Mouse (Mus musculus) hindbrain, embryonic 12.5 days (tissue): ENCODE measurements around the gene Cdk5rap3. TPM values are rescaled to one million over a fixed set of nuclear protein-coding genes. Genes with fewer than 3 reads are reported as not detected.

ENCODE experiments used
- ATAC-seq: fragments of 200-750 bp; cut with Nextera tagmentation; 2 replicates; pipeline ENCODE4 v1.8.0; 2017; ENCODE audit warnings: moderate TSS enrichment; ENCODE audit not compliant: low FRiP score
- H3K27ac ChIP-seq: fragments of 300-500 bp; sonication (generic); 2 replicates; pipeline ENCODE4 v1.5.1; 2016; ENCODE audit warnings: mild to moderate bottlenecking
- H3K27me3 ChIP-seq: fragments of 300-500 bp; sonication (generic); 2 replicates; pipeline ENCODE4 v1.6.1; 2016; ENCODE audit warnings: mild to moderate bottlenecking
- H3K36me3 ChIP-seq: fragments of 300-500 bp; sonication (generic); 2 replicates; pipeline ENCODE4 v1.6.1; 2016; ENCODE audit warnings: mild to moderate bottlenecking
- H3K4me1 ChIP-seq: fragments of 300-500 bp; sonication (generic); 2 replicates; pipeline ENCODE4 v1.6.1; 2016
- H3K4me2 ChIP-seq: fragments of 300-500 bp; sonication (generic); replicated peaks from 2 replicates; pipeline ENCODE4 v1.6.1; 2016; ENCODE audit warnings: mild to moderate bottlenecking
- H3K4me3 ChIP-seq: fragments of 300-500 bp; sonication (generic); 2 replicates; pipeline ENCODE4 v1.5.1; 2016; ENCODE audit warnings: mild to moderate bottlenecking
- H3K9ac ChIP-seq: fragments of 300-500 bp; sonication (generic); 2 replicates; pipeline ENCODE4 v1.6.1; 2016; ENCODE audit warnings: mild to moderate bottlenecking, moderate library complexity
- H3K9me3 ChIP-seq: fragments of 300-500 bp; sonication (generic); replicated peaks from 2 replicates; pipeline ENCODE4 v1.6.1; 2016; ENCODE audit warnings: mild to moderate bottlenecking
- WGBS: fragments of 180-500 bp; shearing (Covaris S2); methylation state at CpG from one replicate; pipeline ENCODE4 v1.1.7; 2016; 5-methylcytosine and 5-hydroxymethylcytosine counted together
- polyA plus RNA-seq: library from polyadenylated mRNA; unstranded; fragments of >200 nt; fragmentation: Nextera tagmentation; extraction: Ambion mirVana; gene quantifications from 2 replicates; pipeline ENCODE4 v1.2.1, GENCODE M21; 2016

Cdk5rap3 gene
- polyA plus RNA-seq, 1 experiment from 2014 or later: 98.9 TPM

- no peak overlapping the region for H3K4me3 ChIP-seq
- 22% methylated on average over 15 of the region's 15 CpGs for WGBS
- H3K9me3 ChIP-seq: no peaks in the 10 kb centered on the region
- no peaks in the 10 kb centered on the region for H3K27me3 ChIP-seq
- peaks cover 24% of the 10 kb centered on the region for H3K36me3 ChIP-seq
- peak overlapping the region; percentile 93 for H3K27ac ChIP-seq
- peak; percentile 59; the same call in 1 of the 2 replicates for ATAC-seq
- 0 out of 2 replicates have a peak overlapping the region, but pooled peaks have one; percentile 19 for H3K4me2 ChIP-seq
- peak overlapping the region; percentile 47; the same call in 1 of the 2 replicates for H3K9ac ChIP-seq
- peaks cover 78% of the 10 kb centered on the region for H3K4me1 ChIP-seq
These were observed 9.7 kb downstream of the Cdk5rap3 start for GRCm38 (mm10) chr11:96906431-96907161.

- no peaks in the 10 kb centered on the region for H3K27me3 ChIP-seq
- no peak overlapping the region for H3K9ac ChIP-seq
- H3K9me3 ChIP-seq: no peaks in the 10 kb centered on the region
- no peak overlapping the region for H3K4me3 ChIP-seq
- peak overlapping the region; percentile 94 for H3K27ac ChIP-seq
- H3K4me1 ChIP-seq: peaks cover 89% of the 10 kb centered on the region
- 4% methylated on average over 16 of the region's 16 CpGs for WGBS
- H3K36me3 ChIP-seq: peaks cover 6% of the 10 kb centered on the region; the same call in 1 of the 2 replicates
- peak overlapping the region; percentile 17; the same call in 1 of the 2 replicates for H3K4me2 ChIP-seq
- peak; percentile 71 for ATAC-seq
These were observed 13.4 kb downstream of the Cdk5rap3 start for GRCm38 (mm10) chr11:96902639-96903635.

- Histone ChIP-seq H3K27me3 (no peaks in the 10 kb centered on the region), H3K9me3 (no peaks in the 10 kb centered on the region), H3K4me3 (no peak overlapping the region), H3K36me3 (no peaks in the 10 kb centered on the region), H3K9ac (0 out of 2 replicates have a peak overlapping the region, but pooled peaks have one; percentile 39), H3K4me2 (no peak overlapping the region), H3K4me1 (peaks cover 88% of the 10 kb centered on the region), H3K27ac (peak overlapping the region; percentile 94)
- WGBS: 18% methylated on average over 9 of the region's 9 CpGs
- no peak for ATAC-seq
These were observed 15.0 kb downstream of the Cdk5rap3 start for GRCm38 (mm10) chr11:96901332-96901731.

GRCm38 (mm10) chr11:96899449-96900306 is 16.6 kb downstream of the Cdk5rap3 start:
- peaks cover 78% of the 10 kb centered on the region for H3K4me1 ChIP-seq
- peak overlapping the region; percentile 35 for H3K4me2 ChIP-seq
- H3K9ac ChIP-seq: no peak overlapping the region
- H3K27me3 ChIP-seq: no peaks in the 10 kb centered on the region
- H3K36me3 ChIP-seq: no peaks in the 10 kb centered on the region
- WGBS: 14% methylated on average over 13 of the region's 13 CpGs
- no peaks in the 10 kb centered on the region for H3K9me3 ChIP-seq
- H3K4me3 ChIP-seq: no peak overlapping the region
- ATAC-seq: peak; percentile 79
- peak overlapping the region; percentile 94 for H3K27ac ChIP-seq

GRCm38 (mm10) chr11:96895886-96896285 is 20.4 kb downstream of the Cdk5rap3 start:
- H3K4me3 ChIP-seq: no peak overlapping the region
- no peak overlapping the region for H3K9ac ChIP-seq
- 82% methylated on average over 4 of the region's 4 CpGs for WGBS
- H3K9me3 ChIP-seq: no peaks in the 10 kb centered on the region
- H3K27me3 ChIP-seq: no peaks in the 10 kb centered on the region
- no peak overlapping the region for H3K4me2 ChIP-seq
- peaks cover 64% of the 10 kb centered on the region for H3K4me1 ChIP-seq
- peak overlapping the region; percentile 60 for H3K27ac ChIP-seq
- no peak for ATAC-seq
- no peaks in the 10 kb centered on the region for H3K36me3 ChIP-seq

GRCm38 (mm10) chr11:96893203-96893842 is 23.0 kb downstream of the Cdk5rap3 start:
- Histone ChIP-seq H3K27ac (peak overlapping the region; percentile 88), H3K9me3 (no peaks in the 10 kb centered on the region), H3K36me3 (no peaks in the 10 kb centered on the region), H3K4me1 (peaks cover 44% of the 10 kb centered on the region), H3K9ac (peak overlapping the region; percentile 5; the same call in 1 of the 2 replicates), H3K4me2 (no peak overlapping the region), H3K4me3 (no peak overlapping the region), H3K27me3 (no peaks in the 10 kb centered on the region)
- WGBS: 33% methylated on average over 11 of the region's 11 CpGs
- peak; percentile 75 for ATAC-seq

GRCm38 (mm10) chr11:96891784-96892527 is 24.3 kb downstream of the Cdk5rap3 start:
- no peak for ATAC-seq
- Histone ChIP-seq H3K27me3 (no peaks in the 10 kb centered on the region), H3K4me3 (no peak overlapping the region), H3K4me1 (peaks cover 36% of the 10 kb centered on the region), H3K36me3 (no peaks in the 10 kb centered on the region), H3K9ac (no peak overlapping the region), H3K9me3 (no peaks in the 10 kb centered on the region), H3K4me2 (no peak overlapping the region), H3K27ac (peak overlapping the region; percentile 88)
- WGBS: 14% methylated on average over 14 of the region's 14 CpGs

- no peak overlapping the region for H3K4me2 ChIP-seq
- no peak overlapping the region for H3K4me3 ChIP-seq
- peaks cover 39% of the 10 kb centered on the region for H3K4me1 ChIP-seq
- no peaks in the 10 kb centered on the region for H3K36me3 ChIP-seq
- no peaks in the 10 kb centered on the region for H3K9me3 ChIP-seq
- ATAC-seq: no peak
- H3K27ac ChIP-seq: peak overlapping the region; percentile 93
- 77% methylated on average over 8 of the region's 8 CpGs for WGBS
- H3K9ac ChIP-seq: 0 out of 2 replicates have a peak overlapping the region, but pooled peaks have one; percentile 46
- no peaks in the 10 kb centered on the region for H3K27me3 ChIP-seq
These were observed 29.3 kb downstream of the Cdk5rap3 start for GRCm38 (mm10) chr11:96886942-96887546.

GRCm38 (mm10) chr11:96885901-96886340 is 30.4 kb downstream of the Cdk5rap3 start:
- Histone ChIP-seq H3K36me3 (no peaks in the 10 kb centered on the region), H3K9ac (peak overlapping the region; percentile 46), H3K9me3 (no peaks in the 10 kb centered on the region), H3K4me3 (no peak overlapping the region), H3K27ac (peak overlapping the region; percentile 93), H3K4me2 (no peak overlapping the region), H3K27me3 (no peaks in the 10 kb centered on the region), H3K4me1 (peaks cover 36% of the 10 kb centered on the region)
- peak; percentile 91 for ATAC-seq
- 38% methylated on average over 5 of the region's 5 CpGs for WGBS

GRCm38 (mm10) chr11:96880296-96880695 is 36.0 kb downstream of the Cdk5rap3 start:
- H3K4me3 ChIP-seq: no peak overlapping the region
- ATAC-seq: no peak
- WGBS: 82% methylated on average over 9 of the region's 9 CpGs
- no peaks in the 10 kb centered on the region for H3K27me3 ChIP-seq
- no peaks in the 10 kb centered on the region for H3K9me3 ChIP-seq
- H3K36me3 ChIP-seq: no peaks in the 10 kb centered on the region
- no peak overlapping the region for H3K4me2 ChIP-seq
- H3K4me1 ChIP-seq: peaks cover 56% of the 10 kb centered on the region
- H3K27ac ChIP-seq: peak overlapping the region; percentile 100; the same call in 1 of the 2 replicates
- H3K9ac ChIP-seq: no peak overlapping the region
